Mouse (Mus musculus): Measurements from ENCODE around the gene Rgs1. TPM values are rescaled to one million over a fixed set of nuclear protein-coding genes. Genes with fewer than 3 reads are reported as not detected.
A peak's percentile ranks its signal among the peaks of the same experiment; 100 is the strongest.

Gene Rgs1
- total RNA-seq (2021): not detected

DNA sequence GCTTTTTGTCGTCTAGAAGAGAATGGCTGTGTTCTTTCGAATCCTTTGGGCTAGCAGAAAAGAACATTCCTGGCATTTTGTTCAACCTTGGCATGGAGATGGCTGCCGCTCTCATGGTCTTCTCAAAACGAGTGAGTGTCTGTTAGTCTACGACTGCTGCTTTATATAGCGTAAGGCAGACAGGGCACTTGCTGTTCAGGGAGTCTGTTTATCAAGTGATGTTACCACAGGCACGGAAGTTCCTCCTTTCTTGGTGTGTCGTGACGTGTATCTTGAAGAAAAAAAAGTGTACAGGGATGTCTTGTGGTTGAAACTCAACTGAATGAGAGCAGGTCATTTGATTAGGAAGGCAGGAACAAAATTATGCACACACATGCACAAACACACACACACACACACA, at the start of gene Rgs1:
TSS of gene Rgs1 (minus strand) at position 320 of the 400 bp plus-strand sequence.
- no peak for DNase-seq (ENCODE audit: extremely low spot score in 1 of 2, low spot score in 1 of 2)

DNA sequence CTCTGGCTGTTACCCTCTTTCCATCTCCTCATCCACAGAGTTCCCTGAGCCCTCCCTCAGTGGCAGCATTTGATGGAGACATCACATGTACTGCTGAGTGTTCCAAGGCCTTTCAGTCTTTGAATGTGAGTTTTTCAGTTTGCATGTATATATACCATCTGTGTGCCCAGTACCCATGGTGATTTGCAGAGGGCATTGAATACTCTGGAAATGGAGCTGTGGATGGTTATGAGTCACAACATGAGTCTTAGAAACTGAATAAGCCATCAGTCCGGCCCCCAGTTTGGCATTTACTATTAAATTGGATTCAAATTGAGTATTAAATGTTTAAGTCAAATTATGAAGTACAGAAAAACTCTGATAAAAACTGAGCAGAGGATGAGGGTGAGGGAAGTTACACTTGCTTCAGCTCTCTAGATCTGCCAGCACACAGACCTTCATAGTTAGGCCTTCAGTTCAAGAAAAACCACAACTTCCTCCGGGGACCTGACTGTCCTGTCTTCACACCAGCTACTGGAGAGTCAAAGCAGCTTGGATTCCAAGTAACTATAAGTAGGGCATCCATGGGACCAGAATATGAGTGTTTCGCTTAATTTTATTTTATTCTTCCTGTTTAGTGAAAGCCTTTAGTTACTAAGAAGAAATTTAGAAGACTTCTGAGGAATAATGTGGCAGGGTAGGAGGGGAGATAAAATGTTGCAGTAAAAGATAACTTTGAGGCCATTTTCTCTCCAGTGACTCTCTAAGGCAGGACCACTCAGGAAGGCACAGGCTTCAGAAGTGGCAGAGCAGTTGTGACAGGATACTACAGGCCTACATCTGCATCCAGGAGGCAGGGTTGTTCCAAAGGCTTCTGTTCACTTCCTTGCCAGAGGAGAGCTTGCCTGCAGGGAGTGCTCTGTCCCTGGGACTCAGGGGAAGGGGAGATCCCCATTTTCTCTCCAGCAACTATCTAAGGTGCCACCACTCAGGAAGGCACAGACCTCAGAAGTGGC, 34.3 kb upstream of the Rgs1 start:
- no peak for DNase-seq (ENCODE audit: extremely low spot score in 1 of 2, low spot score in 1 of 2)

DNA sequence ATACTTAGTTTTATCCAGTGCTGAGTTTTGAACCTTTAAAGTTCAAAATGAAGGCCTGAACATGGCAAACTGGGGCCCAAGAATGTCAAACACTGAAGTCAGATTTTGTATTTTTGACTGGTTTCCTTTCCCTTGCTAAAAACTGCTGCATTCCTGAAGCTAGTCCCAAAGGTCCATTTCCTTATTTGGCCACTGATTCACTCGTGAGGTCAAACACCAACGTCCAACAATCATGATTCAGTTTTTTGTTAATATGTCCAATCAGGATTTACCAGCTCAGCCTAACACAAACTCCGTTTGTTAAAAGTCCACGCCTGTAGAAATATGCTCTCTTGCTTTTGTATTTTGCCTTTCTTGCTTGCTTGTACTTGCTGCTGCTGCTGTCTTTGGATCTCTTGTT, 31.0 kb upstream of the Rgs1 start:
- no peak for DNase-seq (ENCODE audit: extremely low spot score in 1 of 2, low spot score in 1 of 2)

DNA sequence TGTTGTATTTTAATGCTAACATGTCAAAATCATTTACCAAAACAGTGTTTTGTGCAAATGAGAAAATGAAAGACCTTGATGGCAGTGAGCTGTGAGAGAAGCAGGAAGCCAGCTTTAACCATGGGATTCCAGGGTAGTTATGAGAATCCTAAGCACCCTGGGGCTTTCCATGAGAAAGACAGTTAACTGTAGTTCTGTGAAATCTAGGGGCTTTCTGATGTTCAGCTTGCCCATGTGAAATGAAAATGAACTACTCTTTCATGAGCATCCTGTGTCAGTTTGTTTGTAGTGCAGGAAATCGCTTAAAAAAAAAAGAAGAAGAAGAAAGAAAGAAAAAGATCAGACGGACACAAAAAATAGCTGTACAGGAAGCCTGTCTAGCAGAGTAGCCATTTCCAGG, 23.9 kb upstream of the Rgs1 start:
- no peak for DNase-seq (ENCODE audit: extremely low spot score in 1 of 2, low spot score in 1 of 2)

DNA sequence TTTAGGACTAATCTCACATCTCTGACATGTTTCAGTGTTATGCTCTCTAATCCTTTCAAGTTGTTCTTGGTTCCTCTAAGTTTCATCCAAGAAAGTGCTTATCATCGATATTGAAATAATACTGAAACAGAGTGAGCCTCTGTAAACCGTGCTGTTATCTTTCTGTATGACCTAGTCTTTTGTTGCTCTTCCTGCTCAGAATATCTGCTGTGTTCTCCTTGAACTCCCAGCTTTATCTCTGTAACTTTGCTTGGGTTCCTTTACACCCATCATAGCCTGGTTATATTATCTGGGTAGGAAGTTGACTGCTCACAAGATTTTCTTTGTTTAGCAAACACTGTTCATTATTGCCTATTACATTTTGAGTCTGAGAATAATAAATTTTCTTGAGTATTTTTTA, 20.1 kb upstream of the Rgs1 start:
- DNase-seq (ENCODE audit: extremely low spot score in 1 of 2, low spot score in 1 of 2): no peak

DNA sequence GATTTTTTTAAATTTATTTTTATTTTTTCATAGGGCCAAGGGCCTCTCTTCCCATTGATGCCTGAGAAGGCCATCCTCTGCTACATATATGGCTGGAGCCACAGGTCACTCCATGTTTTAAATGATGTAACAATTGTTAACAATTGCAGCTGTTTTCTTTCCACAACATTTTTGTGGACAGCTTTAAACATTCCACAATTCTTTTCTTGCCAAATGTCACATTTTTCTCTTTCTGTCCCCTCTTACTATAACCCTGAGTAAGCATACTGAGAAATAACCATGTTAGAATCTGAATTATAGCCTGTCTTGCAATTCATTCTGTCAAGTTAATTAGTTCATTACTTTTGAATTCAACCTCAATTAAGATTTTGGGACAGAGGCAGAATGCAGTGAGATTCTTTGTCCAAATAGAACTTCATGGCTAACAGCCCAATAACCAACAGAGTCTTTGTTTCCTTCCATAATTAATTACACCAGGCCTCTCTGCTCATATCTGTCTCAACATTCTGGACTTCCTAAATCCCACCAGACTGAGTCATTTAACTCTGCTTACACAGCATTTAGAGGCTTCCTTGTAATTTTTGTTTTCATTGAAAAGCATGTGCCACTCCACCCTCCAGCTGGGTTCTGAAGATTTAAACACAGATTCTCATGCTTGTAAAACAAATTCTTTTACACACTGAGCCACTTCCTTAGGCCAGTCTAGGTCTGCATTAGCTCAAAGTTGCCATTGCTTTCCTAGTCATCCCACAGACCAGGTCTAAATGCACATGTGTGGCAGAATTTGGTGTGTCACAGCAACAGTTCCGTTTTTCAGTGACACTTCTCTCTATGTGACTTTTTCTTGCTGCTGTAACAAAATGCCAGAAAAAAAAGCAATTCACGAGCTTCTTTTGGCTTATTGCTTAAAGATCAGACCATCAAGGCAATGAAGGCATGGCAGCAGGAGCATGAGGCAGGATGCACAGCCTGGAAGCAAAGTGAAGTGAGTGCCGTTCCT, 18.7 kb upstream of the Rgs1 start:
- DNase-seq (ENCODE audit: extremely low spot score in 1 of 2, low spot score in 1 of 2): no peak

DNA sequence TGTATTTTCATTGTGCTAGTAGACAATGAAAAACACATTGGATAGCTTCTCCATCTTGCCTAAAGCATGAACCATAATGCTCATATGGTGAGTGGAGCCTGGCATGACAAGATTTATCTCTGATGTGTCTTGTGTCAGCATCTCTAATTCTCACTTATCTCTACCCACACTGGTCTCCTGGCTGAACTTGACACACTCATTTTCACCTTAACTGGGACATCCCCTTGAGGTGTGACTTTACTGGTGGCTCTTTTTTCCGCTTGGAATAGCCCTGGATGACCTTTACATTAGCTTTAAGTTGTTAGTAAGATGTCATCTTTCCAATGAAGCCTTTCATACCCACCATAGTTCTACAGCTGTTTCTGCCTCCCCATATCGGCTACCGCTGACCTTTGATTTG, 15.0 kb upstream of the Rgs1 start:
- no peak for DNase-seq (ENCODE audit: extremely low spot score in 1 of 2, low spot score in 1 of 2)

DNA sequence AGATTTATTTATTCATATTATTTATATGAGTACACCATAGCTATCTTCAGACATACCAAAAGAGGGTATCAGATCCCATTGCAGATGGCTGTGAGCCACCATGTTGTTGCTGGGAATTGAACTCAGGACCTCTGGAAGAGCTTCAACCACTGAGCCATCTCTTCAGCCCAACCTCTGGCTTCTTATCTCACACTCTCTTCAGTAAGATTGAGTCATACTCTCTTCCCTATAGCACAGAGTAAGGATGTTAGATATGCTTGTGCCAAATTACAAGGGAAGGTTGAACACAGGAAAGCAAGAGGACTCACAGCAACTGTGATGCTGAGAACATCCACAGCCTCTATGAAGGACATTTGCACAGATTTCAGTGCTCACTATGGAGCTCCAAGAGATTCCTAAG, 13.0 kb upstream of the Rgs1 start:
- DNase-seq (ENCODE audit: extremely low spot score in 1 of 2, low spot score in 1 of 2): no peak

DNA sequence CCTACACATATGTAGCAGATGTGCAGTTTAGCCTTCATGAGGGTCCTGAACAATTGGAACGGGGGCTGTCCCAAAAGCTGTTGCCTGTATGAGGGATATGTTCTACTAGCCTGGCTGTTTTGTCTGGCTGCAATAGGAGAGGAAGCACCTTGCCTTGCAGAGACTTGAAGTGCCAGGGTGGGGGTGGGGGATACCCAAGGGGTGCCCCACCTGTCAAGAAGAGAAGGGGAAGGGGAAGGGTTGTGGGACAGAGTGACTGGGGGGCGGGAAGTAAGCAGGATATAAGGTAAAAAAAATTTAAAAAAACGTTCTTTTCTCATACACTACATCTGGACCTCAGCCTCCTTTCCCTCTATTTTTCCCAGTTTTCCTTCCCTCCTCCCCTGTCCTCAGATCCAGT, 9.7 kb upstream of the Rgs1 start:
- DNase-seq (ENCODE audit: extremely low spot score in 1 of 2, low spot score in 1 of 2): no peak

DNA sequence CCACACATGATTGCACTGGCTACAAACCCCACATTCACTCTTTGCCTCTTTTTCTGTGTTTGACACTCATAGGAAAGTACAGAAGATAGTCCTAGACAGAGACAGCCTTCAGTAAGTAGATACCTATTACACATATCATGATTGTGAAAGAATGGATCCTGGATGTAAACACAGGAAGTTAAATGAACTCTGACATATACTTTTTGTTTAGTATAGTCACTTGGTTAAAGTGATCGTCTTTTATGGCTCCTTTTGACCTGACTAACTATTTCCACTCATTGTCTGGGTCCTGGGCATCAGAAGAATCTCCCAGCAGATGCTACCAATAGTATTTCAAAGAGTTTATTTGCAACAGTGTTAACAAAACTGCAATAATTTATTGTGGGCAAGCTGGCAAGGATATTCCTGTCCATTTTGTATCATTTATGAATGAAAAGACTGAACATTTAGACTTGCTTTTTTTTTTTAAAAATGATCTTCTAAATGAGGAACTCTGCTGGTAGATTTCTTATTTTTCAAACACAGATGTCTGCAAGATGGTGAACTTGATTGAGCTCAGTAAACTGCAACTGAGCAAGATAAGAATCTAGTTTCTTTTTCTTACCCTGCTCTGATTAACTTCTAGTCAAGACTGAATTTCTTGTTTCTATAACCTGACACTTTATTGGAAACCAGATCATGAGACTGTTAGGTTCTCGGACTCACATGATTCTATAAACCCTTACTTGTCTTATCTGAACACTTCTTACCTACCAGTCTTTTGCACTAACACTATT, 7.7 kb upstream of the Rgs1 start:
- no peak for DNase-seq (ENCODE audit: extremely low spot score in 1 of 2, low spot score in 1 of 2)

DNA sequence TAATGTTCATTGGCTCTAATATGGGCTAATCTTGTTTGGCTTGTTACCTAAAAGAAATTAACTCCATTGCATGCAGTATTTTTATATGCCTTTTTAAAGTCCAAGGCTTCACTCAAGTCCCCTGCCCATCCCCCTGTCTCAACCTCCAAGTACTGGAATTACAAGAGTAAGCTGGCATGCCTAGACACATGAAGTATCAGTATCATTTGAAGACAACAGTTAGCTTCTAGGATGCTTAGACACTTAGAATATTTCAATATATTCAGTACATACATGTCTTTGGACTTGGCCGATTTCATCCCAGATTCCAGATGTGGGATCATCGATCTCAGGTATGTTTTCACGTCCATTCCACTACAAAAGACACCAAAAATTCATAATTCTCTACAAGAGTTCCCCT, 836 bp downstream of the Rgs1 start:
- DNase-seq (ENCODE audit: extremely low spot score in 1 of 2, low spot score in 1 of 2): no peak

DNA sequence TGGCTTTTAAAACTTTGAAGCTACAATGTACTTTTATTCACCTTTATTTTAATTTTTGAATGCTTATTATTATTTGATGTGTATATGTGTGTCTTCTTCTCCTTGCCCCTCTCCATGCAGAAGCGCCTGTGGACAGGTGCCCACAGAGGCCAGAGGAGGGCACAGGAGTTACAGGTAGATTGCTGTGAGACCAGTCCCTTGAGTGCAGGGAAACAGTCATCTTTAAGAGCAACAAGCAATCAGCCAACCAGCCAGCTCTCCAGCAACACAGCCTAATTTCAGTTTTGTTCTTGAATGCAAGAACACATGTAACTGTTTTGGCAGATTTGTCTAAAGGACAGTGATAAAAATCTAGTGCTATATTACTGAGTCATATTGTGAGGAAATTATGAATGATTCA, 1.7 kb downstream of the Rgs1 start:
- DNase-seq (ENCODE audit: extremely low spot score in 1 of 2, low spot score in 1 of 2): no peak

DNA sequence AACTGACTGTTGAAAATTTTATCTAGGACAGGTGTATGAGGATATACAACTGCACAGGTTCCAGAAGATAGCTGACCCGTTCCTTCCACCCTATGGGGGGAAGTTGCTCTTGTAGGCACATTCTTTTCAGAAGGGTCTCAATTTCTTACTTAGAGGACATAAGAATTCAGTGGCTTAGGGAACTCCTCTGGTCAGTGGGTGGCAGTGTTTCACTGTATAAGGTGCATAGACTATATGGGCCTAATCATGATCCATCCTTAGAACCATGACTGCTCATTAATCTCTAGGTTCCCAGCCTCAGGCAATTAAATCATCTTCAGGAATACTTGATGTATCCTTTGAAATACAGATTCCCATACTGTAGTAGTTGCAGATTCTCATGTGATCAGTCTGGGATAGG, 5.5 kb downstream of the Rgs1 start:
- DNase-seq (ENCODE audit: extremely low spot score in 1 of 2, low spot score in 1 of 2): peak in 1 of 2 experiments; percentile 19

DNA sequence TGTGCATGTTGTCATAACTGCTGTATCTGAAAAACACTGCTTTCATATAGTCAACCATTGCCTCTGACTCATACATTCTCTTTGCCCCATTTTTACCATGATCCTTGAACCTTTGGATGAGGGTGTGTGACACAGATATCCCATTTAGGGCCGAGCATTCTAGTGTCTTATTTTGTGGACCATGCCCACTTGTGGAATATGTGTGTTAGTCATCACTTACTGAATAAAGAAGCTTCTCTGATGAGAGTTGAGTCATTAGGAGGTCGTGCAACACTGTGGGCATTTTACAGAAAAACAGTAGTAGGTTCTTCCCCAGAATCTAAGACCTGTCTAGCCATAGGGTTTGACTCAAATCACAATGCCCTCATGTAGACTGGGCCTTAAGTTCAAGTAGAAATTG, 9.8 kb downstream of the Rgs1 start:
- no peak for DNase-seq (ENCODE audit: extremely low spot score in 1 of 2, low spot score in 1 of 2)

DNA sequence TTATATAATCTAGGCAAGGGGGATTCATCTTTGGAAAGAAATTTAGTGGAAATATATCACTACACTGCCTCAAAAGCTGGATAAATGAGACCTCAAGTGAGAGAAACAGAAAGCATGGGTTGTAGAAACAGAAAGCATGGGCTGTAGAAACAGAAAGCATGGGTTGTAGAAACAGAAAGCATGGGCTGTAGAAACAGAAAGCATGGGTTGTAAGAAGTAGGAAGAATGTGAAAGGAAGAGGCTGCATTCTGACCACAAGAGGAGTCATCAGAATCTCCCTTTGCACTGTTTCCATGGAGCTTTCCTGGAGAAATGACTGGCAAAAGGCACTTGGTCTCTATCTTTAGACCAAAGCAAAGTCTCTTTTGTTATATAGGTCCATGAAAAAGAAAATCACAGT, 33.8 kb downstream of the Rgs1 start:
- no peak for DNase-seq (ENCODE audit: extremely low spot score in 1 of 2, low spot score in 1 of 2)

DNA sequence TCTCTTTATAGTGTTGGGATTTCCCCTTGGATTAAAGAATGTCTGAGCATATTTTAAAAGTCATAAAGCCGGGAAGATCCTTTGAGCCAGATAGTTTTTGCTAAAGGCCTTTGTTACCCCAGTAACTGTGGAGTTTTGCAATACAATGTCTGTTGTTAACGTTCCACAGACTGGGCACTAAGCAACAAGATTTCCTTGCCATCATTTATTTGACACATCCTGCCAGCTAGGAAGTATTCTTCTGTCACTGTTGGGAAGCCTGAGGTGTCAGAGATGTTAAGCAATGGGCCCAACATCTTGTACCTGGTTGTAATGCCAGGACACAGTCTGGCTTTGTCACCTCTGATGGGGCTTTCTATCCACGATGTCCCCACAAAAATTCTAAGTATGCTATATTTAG, 38.1 kb downstream of the Rgs1 start:
- no peak for DNase-seq (ENCODE audit: extremely low spot score in 1 of 2, low spot score in 1 of 2)

DNA sequence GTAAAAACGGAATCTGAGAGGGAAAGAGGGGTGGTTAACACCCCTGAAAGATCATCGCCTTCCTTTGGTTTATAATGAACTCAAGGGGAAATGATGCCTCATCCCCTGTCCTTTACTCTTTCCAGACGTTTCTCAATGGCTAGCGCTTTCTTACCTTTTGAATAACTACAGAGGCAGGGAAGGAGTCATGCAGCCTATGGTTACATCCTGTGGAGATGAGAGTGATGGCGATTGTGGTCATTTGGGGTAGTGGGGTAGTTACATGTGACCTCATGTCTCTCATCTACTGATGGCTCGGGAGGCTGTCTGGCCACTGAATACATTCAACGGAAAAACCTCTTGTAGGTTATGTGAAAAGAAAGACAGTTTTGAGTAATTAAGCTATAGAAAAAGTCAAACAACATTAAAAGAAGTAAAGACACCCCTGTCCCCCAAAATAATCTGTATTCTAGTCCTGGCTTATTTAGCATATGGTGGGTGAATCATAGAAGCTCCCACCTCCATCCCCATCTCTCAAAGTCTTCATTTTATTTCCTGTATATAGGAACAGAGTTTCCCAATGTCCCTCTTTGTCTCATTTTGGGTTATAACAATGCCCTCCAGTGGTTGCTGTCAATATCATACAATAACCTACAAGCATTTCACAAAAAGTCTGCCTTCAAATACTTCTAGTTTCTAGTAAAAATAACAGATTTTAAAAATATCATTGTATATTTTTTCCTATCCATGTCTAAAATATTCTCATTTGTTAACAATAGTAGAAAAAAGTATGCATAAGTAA, 42.6 kb downstream of the Rgs1 start:
- no peak for DNase-seq (ENCODE audit: extremely low spot score in 1 of 2, low spot score in 1 of 2)

DNA sequence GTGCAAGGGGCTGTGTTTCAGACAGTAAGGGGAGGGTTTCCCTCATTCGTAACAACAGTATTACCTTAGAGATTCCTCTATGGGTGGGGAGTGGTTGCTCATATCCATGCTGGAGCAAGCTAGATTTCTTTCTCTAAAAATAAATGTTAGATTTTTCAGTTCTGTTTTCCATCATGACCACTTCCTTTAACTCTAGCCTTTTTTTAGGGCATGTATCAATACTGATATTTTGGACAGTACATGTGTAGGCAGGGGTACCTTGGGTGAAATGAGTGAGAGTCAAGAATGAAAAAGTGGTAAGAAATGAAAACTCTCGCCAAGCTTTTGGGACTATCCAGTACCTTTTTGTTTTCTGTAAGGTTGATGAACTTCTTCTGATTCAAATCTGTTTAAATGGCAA, 44.3 kb downstream of the Rgs1 start:
- DNase-seq (ENCODE audit: extremely low spot score in 1 of 2, low spot score in 1 of 2): no peak

DNA sequence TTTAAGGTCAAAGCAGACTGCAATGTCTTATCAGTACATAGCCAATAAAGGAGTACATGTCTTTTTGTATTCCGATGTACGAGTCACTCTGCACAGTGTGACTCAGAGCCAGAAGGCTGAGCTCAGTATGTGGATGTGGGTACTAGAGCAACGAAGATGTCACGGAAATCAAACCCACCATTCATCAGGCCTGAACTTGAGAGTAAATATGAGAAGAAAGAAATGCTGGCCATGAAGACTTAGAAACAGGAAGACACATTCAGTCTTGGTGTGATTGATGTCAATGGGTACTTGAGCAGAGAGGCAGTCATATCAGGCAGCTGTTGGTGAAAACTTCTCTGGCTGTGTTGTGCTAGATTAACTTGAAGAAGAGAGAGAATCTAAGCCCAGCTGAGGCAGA, 46.1 kb downstream of the Rgs1 start:
- DNase-seq (ENCODE audit: extremely low spot score in 1 of 2, low spot score in 1 of 2): no peak

DNA sequence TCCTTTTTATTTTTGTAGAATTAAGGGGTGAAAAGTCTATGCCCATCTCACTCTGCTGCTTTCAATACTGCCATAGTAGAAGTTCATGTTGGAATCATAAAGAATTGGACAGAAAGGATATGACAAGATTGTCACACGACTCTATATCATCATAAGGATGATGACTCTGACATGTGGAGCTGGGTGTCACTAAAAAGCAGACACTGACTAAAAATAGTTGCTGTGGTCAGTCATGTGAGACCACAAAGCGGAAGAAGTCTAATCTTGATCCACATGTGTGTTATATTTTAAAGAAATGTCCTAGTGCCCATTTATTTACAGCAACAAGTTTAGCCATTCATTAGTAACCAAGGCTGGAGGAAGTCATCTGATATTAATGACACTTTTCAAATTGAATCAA, 48.5 kb downstream of the Rgs1 start:
- no peak for DNase-seq (ENCODE audit: extremely low spot score in 1 of 2, low spot score in 1 of 2)

Measured in layer of hippocampus, postnatal 25 days (tissue).